Mouse (Mus musculus): ENCODE measurements around the gene Prss22.

DNA sequence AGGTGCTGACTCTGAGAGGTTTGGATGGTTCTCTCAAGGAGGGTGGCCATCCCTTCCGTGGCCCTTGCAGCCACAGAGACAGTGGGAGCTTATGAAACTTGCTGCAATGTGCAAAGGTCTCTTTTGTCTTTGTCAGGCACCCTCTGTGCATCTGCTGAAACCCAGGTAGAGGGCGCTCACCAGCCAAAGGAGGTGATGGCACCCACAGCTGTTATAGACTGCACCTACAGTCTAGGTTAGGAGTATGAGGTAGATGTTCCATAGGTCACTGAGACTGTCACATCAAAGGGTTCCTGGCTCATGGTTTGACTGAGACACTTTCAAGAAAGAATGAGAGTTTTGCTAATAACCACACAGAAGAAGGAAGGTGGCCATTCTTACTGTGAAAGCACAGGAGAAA, 29.1 kb downstream of the Prss22 start:
- TF ChIP-seq POLR2A (IDR thresholded peaks at IDR 0.05; ENCODE audit: borderline replicate concordance, low read depth, low read length) (no peak), CTCF (IDR thresholded peaks at IDR 0.05; ENCODE audit: low read depth, low read length) (no peak)
